Mouse (Mus musculus): ENCODE data around the gene Zdhhc7. TPM values are rescaled to one million over a fixed set of nuclear protein-coding genes. Genes with fewer than 3 reads are reported as not detected.

Gene Zdhhc7
- polyA plus RNA-seq, 1 experiment from 2014 or later = 24.4 TPM

DNA sequence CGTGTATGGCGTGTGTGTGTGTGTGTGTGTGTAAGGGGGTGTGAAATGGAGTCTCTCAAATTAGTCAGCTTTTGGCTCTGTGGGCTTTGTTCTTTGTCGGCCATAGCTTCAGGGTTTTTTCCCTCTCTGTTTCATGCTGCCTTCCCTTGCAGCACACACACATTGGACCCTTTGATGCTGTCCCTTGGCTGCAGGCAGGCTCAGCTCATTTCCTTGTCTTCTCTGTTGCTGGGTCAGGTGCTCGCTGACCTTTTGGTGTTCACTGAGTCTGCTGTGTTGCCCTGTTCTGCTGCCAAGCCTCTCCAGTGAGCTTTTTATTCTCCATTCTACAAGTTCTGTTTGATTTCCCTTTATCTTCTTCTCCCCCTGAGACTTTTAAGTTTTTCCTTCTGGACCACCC, 28.3 kb upstream of the Zdhhc7 start:
- no peak for TF ChIP-seq CTCF (IDR thresholded peaks at IDR 0.05; ENCODE audit: low read depth)
- no peak for TF ChIP-seq EP300 (optimal IDR thresholded peaks at IDR 0.05)
- no peak for DNase-seq (ENCODE audit: low spot score)
- Histone ChIP-seq H3K9ac (ENCODE audit: low read length) (no peak overlapping the region), H3K9me3 (ENCODE audit: control insufficient read depth, low read length) (no peaks in the 10 kb centered on the region), H3K27ac (replicated peaks) (no peak overlapping the region), H3K27me3 (ENCODE audit: control insufficient read depth, insufficient read depth, low read length) (no peaks in the 10 kb centered on the region), H3K4me2 (replicated peaks; ENCODE audit: low read depth) (no peak overlapping the region), H3K36me3 (ENCODE audit: control insufficient read depth, insufficient read depth, low read length) (no peaks in the 10 kb centered on the region), H3K4me1 (replicated peaks; ENCODE audit: control insufficient read depth, insufficient read depth) (peaks cover 2% of the 10 kb centered on the region; the same call in 1 of the 2 replicates), H3K4me3 (ENCODE audit: low read depth, low read length) (no peak overlapping the region)
- 74% methylated on average over 4 of the region's 4 CpGs for WGBS
- ATAC-seq (ENCODE audit: low FRiP score, low TSS enrichment) = no peak

GRCm38 (mm10) chr8:120126357-120127161, 25.3 kb upstream of the Zdhhc7 start:
- ATAC-seq (ENCODE audit: low FRiP score, low TSS enrichment) = peak; percentile 36; the same call in 1 of the 2 replicates
- H3K4me3 ChIP-seq (ENCODE audit: low read depth, low read length) = no peak overlapping the region
- no peaks in the 10 kb centered on the region for H3K9me3 ChIP-seq (ENCODE audit: control insufficient read depth, low read length)
- peak overlapping the region; percentile 53 for H3K27ac ChIP-seq (replicated peaks)
- TF ChIP-seq CTCF (IDR thresholded peaks at IDR 0.05; ENCODE audit: low read depth) (no peak), EP300 (optimal IDR thresholded peaks at IDR 0.05) (no peak)
- peaks cover 4% of the 10 kb centered on the region for H3K4me1 ChIP-seq (replicated peaks; ENCODE audit: control insufficient read depth, insufficient read depth)
- no peaks in the 10 kb centered on the region for H3K27me3 ChIP-seq (ENCODE audit: control insufficient read depth, insufficient read depth, low read length)
- H3K4me2 ChIP-seq (replicated peaks; ENCODE audit: low read depth) = no peak overlapping the region
- H3K36me3 ChIP-seq (ENCODE audit: control insufficient read depth, insufficient read depth, low read length) = no peaks in the 10 kb centered on the region
- no peak for DNase-seq (ENCODE audit: low spot score)
- H3K9ac ChIP-seq (ENCODE audit: low read length) = no peak overlapping the region
- WGBS = 34% methylated on average over 14 of the region's 14 CpGs

DNA sequence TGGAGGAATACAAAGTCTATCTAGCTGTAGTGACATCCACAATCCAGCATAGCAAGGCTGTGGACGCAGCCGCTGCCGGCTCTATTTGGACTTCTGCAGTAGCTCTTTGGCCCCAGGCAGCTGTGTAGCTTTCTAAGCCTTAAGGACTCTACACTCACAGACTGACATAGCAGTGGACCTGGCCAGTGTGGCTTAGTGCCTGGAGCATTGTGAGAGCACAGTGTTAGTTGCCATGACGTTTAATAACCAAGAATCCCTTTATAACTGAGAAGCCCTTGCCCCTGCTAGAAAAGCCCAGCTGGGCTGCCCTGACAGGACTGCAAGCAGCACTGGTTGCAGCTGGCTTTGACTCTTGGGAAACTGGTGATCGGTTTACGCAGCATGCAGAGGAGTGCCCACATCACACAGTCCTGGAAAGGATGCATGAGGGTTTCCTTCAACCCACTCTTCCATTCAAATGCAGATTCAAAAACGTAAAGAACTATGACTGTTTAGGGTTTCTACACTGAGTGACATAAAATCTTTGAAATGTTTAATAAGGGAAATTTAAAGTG, 23.6 kb upstream of the Zdhhc7 start:
- Histone ChIP-seq H3K4me3 (ENCODE audit: low read depth, low read length) (no peak overlapping the region), H3K36me3 (ENCODE audit: control insufficient read depth, insufficient read depth, low read length) (no peaks in the 10 kb centered on the region), H3K27ac (replicated peaks) (peak overlapping the region; percentile 30; the same call in 1 of the 2 replicates), H3K9ac (ENCODE audit: low read length) (no peak overlapping the region), H3K9me3 (ENCODE audit: control insufficient read depth, low read length) (no peaks in the 10 kb centered on the region), H3K4me2 (replicated peaks; ENCODE audit: low read depth) (no peak overlapping the region), H3K27me3 (ENCODE audit: control insufficient read depth, insufficient read depth, low read length) (no peaks in the 10 kb centered on the region), H3K4me1 (replicated peaks; ENCODE audit: control insufficient read depth, insufficient read depth) (peaks cover 4% of the 10 kb centered on the region)
- ATAC-seq (ENCODE audit: low FRiP score, low TSS enrichment) (no peak), DNase-seq (ENCODE audit: low spot score) (no peak)
- WGBS = 53% methylated on average over 7 of the region's 7 CpGs
- TF ChIP-seq CTCF (IDR thresholded peaks at IDR 0.05; ENCODE audit: low read depth) (no peak), EP300 (optimal IDR thresholded peaks at IDR 0.05) (no peak)

GRCm38 (mm10) chr8:120124261-120124660, 23.0 kb upstream of the Zdhhc7 start:
- no peaks in the 10 kb centered on the region for H3K36me3 ChIP-seq (ENCODE audit: control insufficient read depth, insufficient read depth, low read length)
- no peaks in the 10 kb centered on the region for H3K27me3 ChIP-seq (ENCODE audit: control insufficient read depth, insufficient read depth, low read length)
- peaks cover 4% of the 10 kb centered on the region for H3K4me1 ChIP-seq (replicated peaks; ENCODE audit: control insufficient read depth, insufficient read depth)
- DNase-seq (ENCODE audit: low spot score) (no peak), ATAC-seq (ENCODE audit: low FRiP score, low TSS enrichment) (no peak)
- H3K9ac ChIP-seq (ENCODE audit: low read length) = no peak overlapping the region
- WGBS = 34% methylated on average over 6 of the region's 6 CpGs
- no peak overlapping the region for H3K4me2 ChIP-seq (replicated peaks; ENCODE audit: low read depth)
- H3K9me3 ChIP-seq (ENCODE audit: control insufficient read depth, low read length) = no peaks in the 10 kb centered on the region
- TF ChIP-seq EP300 (optimal IDR thresholded peaks at IDR 0.05) (no peak), CTCF (IDR thresholded peaks at IDR 0.05; ENCODE audit: low read depth) (no peak)
- peak overlapping the region; percentile 18 for H3K27ac ChIP-seq (replicated peaks)
- no peak overlapping the region for H3K4me3 ChIP-seq (ENCODE audit: low read depth, low read length)

DNA sequence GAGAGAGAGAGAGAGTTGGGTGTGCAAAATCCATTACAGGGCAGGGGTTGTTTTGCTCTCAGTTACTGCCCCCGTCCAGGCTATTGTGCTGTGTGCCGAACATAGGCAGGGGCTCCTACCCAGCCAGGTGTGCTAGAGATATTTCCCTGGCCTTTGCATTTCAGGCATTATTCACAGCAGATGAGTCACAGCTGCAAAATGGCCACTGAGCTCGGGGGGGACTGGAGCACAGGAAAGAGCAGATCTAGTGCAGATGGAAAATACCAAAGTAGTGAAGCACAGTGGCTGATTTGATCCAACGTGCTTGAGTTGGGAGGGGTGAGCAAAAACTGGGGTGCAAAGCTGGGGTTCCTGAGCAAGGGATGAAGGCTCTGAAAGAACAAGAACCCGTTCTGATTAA, 19.7 kb upstream of the Zdhhc7 start:
- WGBS = 22% methylated on average over 5 of the region's 5 CpGs

DNA sequence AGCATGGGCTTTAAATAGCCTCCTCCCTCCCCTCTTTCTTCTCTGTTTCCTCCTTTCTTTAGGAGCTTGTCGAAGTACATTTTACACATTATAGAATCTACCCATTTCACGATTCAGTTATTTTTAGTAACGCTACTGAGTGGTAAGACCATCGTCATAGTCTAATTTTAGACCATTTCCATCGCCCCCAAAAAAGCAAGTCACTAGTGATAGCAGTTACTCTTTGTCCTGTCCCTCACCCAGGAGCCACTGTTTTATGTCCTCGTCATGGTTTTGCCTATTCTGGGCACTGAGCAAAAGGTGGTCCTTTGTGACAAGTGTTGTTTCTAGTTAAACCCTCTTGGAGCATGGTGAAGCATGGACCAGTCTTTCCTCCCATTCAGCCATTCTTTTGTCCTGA, 18.6 kb upstream of the Zdhhc7 start:
- 59% methylated on average over 6 of the region's 6 CpGs for WGBS
- H3K4me3 ChIP-seq (ENCODE audit: low read depth, low read length) = no peak overlapping the region
- H3K9ac ChIP-seq (ENCODE audit: low read length) = no peak overlapping the region
- no peak for DNase-seq (ENCODE audit: low spot score)
- H3K36me3 ChIP-seq (ENCODE audit: control insufficient read depth, insufficient read depth, low read length) = no peaks in the 10 kb centered on the region
- peaks cover 2% of the 10 kb centered on the region for H3K4me1 ChIP-seq (replicated peaks; ENCODE audit: control insufficient read depth, insufficient read depth)
- no peak overlapping the region for H3K27ac ChIP-seq (replicated peaks)
- ATAC-seq (ENCODE audit: low FRiP score, low TSS enrichment) = no peak
- H3K9me3 ChIP-seq (ENCODE audit: control insufficient read depth, low read length) = no peaks in the 10 kb centered on the region
- H3K27me3 ChIP-seq (ENCODE audit: control insufficient read depth, insufficient read depth, low read length) = no peaks in the 10 kb centered on the region
- TF ChIP-seq CTCF (IDR thresholded peaks at IDR 0.05; ENCODE audit: low read depth) (no peak), EP300 (optimal IDR thresholded peaks at IDR 0.05) (no peak)
- no peak overlapping the region for H3K4me2 ChIP-seq (replicated peaks; ENCODE audit: low read depth)

More for the DNA sequence above, 19.7 kb upstream of the Zdhhc7 start:
- H3K4me3 ChIP-seq (ENCODE audit: low read depth, low read length) = no peak overlapping the region
- peak; percentile 19; the same call in 1 of the 2 replicates for ATAC-seq (ENCODE audit: low FRiP score, low TSS enrichment)
- no peak overlapping the region for H3K9ac ChIP-seq (ENCODE audit: low read length)
- peaks cover 2% of the 10 kb centered on the region; the same call in 1 of the 2 replicates for H3K4me1 ChIP-seq (replicated peaks; ENCODE audit: control insufficient read depth, insufficient read depth)
- TF ChIP-seq CTCF (IDR thresholded peaks at IDR 0.05; ENCODE audit: low read depth) (no peak), EP300 (optimal IDR thresholded peaks at IDR 0.05) (no peak)
- no peak overlapping the region for H3K4me2 ChIP-seq (replicated peaks; ENCODE audit: low read depth)
- no peaks in the 10 kb centered on the region for H3K9me3 ChIP-seq (ENCODE audit: control insufficient read depth, low read length)
- H3K27ac ChIP-seq (replicated peaks) = no peak overlapping the region
- H3K36me3 ChIP-seq (ENCODE audit: control insufficient read depth, insufficient read depth, low read length) = no peaks in the 10 kb centered on the region
- no peak for DNase-seq (ENCODE audit: low spot score)
- no peaks in the 10 kb centered on the region for H3K27me3 ChIP-seq (ENCODE audit: control insufficient read depth, insufficient read depth, low read length)
